Mouse (Mus musculus) T-helper 2 cell (primary cell): ENCODE data around the gene Ttc39a.

Experiments used
- in situ Hi-C: fragments of 300-600 bp; cut with MboI, MseI; formaldehyde crosslinking; loops from one replicate; pipeline ENCODE4 v1.15.1; 2025; ENCODE audit warnings: high pct_unique_total_duplicates

Gene Ttc39a

DNA sequence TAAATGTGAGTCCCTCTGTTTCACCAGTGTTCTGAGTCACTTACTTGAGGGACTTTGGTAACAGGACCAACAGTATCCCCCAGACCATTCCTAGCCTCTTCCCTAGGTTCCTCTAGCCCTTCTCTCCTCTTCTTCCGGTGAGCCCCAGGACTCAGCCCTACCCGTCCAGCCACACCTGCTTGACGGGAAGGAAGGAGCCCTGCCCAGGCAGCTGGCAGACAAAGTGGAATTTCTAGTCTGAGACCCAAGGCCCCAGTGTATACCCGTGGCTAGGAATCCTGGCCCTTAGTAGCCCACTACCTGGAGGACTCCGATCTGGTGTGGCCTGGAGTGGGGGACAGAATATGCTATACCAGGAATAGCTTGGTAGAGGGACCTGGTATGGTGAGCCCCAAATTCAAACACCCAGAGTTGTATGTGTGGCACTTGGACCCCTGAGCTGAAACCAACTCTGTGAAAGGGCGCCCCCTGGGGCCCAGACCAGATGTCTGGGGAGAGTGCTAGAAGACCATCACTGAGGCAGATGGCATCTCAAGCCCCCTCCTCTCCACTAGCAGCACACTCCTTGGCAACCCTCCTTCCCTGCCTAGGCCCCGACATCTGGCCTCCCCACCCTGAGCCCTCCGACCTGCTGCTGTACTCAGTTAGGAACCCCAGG lies 13.8 kb downstream of the Ttc39a start:
- in situ Hi-C loops, result no loop called here

- in situ Hi-C loops, result no loop called here
Observed at GRCm38 (mm10) chr4:109421608-109422007, 15.2 kb downstream of the Ttc39a start.

GRCm38 (mm10) chr4:109422436-109422835 lies 16.0 kb downstream of the Ttc39a start:
- in situ Hi-C loops, result no loop called here

GRCm38 (mm10) chr4:109423438-109423837 lies 17.0 kb downstream of the Ttc39a start:
- in situ Hi-C loops, result no loop called here

- in situ Hi-C loops, result no loop called here
Observed at GRCm38 (mm10) chr4:109427058-109427457, 20.6 kb downstream of the Ttc39a start.

DNA sequence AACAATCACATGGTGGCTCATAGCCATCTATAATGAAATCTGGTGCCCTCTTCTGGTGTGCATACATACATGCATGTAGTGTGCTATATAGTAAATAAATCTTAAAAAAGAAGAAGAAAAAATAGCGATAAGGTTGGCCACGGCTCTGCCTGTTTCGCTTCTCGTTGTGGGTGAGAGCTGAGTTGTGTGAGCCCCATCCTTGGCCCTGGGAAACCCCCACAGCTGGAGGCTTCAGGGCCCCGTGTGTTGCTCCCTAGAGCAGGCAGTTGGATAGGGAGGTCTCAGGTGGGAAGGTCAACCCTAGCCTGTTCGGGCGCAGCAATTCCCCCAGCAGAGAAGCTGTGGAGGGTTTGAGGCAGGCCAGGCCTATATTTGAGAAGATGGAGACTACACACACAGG lies 23.8 kb downstream of the Ttc39a start:
- in situ Hi-C loops, result no loop called here

GRCm38 (mm10) chr4:109430854-109431253 lies 24.4 kb downstream of the Ttc39a start:
- in situ Hi-C loops, result no loop called here

GRCm38 (mm10) chr4:109432668-109433375 lies 26.4 kb downstream of the Ttc39a start:
- in situ Hi-C loops, result no loop called here

- in situ Hi-C loops, result no loop called here
Observed at GRCm38 (mm10) chr4:109433641-109434040, 27.2 kb downstream of the Ttc39a start.

DNA sequence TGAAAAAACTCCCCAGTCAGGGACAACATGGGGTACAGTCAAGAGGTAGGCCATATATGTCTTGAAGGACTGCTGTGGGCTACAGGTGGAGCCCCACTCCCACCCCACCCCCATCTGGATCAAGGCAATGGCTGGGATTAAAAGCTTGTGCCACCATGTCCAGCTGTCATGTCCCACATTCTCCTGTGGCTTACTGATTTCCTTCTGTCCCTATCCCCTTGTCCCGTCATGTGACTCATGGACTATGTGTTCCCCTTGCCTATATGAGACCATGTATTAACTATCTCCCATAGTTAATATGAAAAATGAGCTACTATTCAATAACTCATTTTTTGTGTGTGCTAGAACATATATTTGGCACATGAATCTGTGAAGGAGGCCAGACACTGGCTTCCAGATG lies 27.8 kb downstream of the Ttc39a start:
- in situ Hi-C loops, result no loop called here

DNA sequence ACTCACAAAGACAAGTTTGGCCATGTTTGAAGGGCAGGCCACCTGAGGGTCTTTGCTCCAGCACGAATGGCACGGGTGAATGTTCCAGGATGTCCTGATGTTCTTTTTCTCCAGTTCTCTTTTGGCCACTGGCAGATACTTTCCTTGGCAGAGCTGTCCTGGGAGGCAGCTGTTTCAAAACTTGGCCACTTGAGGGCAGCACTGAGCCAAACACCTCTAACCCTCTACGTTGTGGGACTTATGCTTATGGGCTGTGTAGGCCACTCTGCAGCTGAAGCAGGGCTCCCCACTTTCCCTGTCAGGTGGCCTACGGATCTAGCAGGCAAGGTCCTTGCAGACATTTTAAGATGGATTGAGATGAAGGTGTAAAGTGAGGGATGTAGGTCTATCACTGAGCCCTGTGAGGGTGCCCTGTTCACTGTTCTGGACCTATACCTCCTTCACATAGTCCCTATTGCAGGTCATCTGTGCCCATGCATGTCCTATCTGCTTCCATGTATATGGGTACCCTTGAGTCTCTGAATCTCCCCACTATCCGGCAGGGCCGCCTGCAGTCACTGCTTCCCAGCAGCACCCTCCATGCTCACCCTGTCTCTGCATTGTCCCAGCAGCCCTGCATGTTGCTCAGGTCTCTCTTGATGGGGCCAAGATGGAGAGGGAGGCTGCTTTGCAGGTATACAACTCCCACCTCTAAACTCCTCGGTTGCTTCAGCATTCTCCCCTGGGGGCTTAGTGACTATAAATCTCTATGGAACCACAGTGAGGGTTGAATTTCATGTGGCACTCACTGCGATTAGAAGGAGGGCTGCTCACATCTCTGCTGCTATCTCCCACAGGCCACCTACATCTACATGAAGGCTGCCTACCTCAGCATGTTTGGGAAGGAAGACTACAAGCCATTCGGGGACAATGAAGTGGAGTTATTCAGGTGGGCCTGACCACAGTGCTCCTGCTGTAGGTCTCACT lies 31.8 kb downstream of the Ttc39a start:
- in situ Hi-C loops, result no loop called here

DNA sequence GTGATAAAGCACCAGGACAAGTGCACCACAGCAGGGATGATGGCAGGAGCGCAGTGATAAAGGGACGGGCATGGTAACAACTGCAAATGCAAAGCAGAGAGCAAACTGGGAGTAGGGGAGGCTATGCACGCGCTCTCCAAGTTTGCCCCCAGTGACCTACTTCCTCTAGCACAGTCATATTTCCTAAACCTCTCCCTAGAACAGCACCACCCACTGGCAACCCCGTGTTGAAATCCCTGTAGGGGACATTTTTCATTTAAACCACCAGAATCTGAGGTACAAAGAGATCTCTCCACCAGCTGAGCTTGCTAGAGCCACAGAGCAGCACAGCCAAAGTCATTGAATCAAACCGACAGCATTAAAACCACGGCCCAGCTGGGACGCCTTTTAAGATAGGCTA lies 32.7 kb downstream of the Ttc39a start:
- in situ Hi-C loops, result no loop called here

GRCm38 (mm10) chr4:109439825-109440248 lies 33.4 kb downstream of the Ttc39a start:
- in situ Hi-C loops, result no loop called here

DNA sequence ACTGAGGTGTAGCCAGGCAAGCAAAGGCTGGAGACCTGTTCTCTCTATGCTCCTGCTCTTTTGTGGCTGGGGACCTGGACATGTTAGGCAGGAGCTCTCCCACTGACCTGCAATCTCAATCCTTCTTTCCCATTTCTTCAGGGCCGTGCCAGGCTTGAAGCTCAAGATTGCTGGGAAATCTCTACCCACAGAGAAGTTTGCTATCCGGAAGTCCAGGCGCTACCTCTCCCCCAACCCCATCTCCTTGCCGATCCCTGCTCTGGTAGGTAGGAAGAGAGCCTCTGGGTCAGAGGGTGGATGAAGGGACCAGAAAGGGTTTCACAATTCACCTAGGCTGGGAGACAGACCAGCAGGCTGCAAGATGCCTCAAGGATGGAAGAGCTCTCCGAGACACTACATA lies 34.0 kb downstream of the Ttc39a start:
- in situ Hi-C loops, result no loop called here

DNA sequence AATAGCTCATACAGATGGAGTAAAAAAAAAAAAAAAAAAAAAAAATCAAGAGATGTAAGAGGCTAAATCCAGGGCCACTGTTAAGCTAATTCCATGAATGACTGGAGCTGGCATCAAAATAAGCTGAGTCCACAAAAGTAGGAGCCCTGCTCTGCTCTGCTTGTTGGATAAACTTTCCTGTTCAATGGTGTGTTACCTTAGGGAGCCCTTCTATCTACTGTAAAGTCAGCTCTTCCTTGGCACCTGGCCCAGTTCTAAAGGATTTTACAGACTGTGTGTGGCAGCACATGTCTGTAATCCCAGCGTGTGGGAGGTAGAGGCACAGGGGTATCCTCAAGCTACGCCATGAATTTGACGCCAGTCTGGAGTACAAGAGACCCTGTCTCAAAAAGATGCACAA lies 34.6 kb downstream of the Ttc39a start:
- in situ Hi-C loops, result no loop called here

DNA sequence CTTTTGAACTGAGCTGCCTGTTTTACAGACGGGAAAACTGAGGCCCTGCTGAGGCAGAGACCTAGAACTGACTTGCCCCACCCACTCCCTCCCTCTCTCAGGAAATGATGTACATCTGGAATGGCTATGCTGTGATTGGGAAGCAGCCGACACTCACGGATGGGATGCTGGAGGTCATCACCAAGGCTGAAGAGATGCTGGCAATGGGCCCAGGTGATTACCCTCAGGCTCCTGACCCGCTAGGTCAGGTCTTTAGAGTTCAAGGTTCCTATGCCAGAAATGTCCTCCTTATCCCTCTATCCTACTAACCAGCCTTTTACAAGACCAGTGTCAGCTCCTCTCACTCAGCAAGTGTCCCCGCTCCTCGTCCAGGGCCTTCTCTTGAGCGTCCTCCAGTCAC lies 35.7 kb downstream of the Ttc39a start:
- in situ Hi-C loops, result no loop called here

GRCm38 (mm10) chr4:109442649-109443048 lies 36.2 kb downstream of the Ttc39a start:
- in situ Hi-C loops, result no loop called here

DNA sequence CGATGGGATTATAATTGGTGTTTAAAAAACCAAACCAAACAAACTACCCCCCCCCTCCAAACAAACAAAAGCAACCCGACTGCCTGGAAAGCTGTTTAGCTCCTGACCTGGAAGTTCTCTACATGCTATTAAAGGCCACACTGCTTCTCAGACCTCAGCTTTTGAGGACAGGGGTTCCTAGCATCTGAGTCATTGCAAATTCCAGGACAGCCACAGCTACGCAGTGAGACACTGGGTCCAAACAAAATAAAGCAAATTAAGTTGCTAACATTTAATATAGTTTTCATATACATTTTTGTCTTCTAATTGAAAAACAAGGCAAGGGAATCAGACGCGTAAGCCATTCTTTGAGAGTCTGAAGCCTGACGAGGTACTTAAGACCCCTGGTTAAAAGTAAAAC lies 38.0 kb downstream of the Ttc39a start:
- in situ Hi-C loops, result no loop called here

GRCm38 (mm10) chr4:109444951-109445350 lies 38.5 kb downstream of the Ttc39a start:
- in situ Hi-C loops, result no loop called here

GRCm38 (mm10) chr4:109445397-109445796 lies 39.0 kb downstream of the Ttc39a start:
- in situ Hi-C loops, result no loop called here

DNA sequence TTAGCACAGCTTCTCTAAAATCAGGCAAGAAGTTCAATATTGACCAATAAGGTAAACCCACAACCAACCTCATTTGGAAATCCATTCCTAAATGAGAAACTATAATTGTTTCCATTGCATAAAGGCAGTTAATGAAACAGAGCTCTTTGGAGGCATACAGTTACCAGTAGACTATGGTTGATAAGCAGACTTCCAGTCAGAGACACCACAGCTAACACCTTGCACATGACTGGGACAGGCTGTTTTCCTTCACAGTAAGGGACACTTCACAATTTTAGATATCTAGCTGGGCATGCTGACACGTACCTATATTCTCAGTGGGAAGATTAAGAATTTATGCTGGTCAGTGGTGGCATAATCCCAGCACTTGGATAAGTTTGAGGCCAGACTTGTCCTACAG lies 39.5 kb downstream of the Ttc39a start:
- in situ Hi-C loops, result no loop called here

GRCm38 (mm10) chr4:109448531-109448930 lies 42.1 kb downstream of the Ttc39a start:
- in situ Hi-C loops, result no loop called here
